Mouse (Mus musculus) stomach, embryonic 14.5 days (tissue): Measurements from ENCODE around the gene Gsk3b. TPM values are rescaled to one million over a fixed set of nuclear protein-coding genes. Genes with fewer than 3 reads are reported as not detected.

Source experiments
- ATAC-seq: fragments of 200-750 bp; cut with Nextera tagmentation; 2 replicates; pipeline ENCODE4 v1.8.0; 2017; ENCODE audit warnings: low read depth, moderate TSS enrichment; ENCODE audit not compliant: insufficient number of reproducible peaks, insufficient read depth, low FRiP score
- H3K27ac ChIP-seq: fragments of 300-500 bp; sonication (generic); 2 replicates; pipeline ENCODE4 v1.5.1; 2014; ENCODE audit warnings: mild to moderate bottlenecking, low read length, moderate library complexity, mixed read lengths
- H3K27me3 ChIP-seq: fragments of 300-500 bp; sonication (generic); 2 replicates; pipeline ENCODE4 v1.6.1; 2014; ENCODE audit warnings: low read length, control low read depth, mixed read lengths; ENCODE audit not compliant: control insufficient read depth, insufficient read depth
- H3K36me3 ChIP-seq: fragments of 300-500 bp; sonication (generic); 2 replicates; pipeline ENCODE4 v1.6.1; 2014; ENCODE audit warnings: mild to moderate bottlenecking, control low read depth, low read length, moderate library complexity, mixed read lengths; ENCODE audit not compliant: control insufficient read depth, insufficient read depth
- H3K4me1 ChIP-seq: fragments of 300-500 bp; sonication (generic); 2 replicates; pipeline ENCODE4 v1.6.1; 2014; ENCODE audit warnings: low read length, control low read depth, mixed read lengths; ENCODE audit not compliant: control insufficient read depth, insufficient read depth
- H3K4me2 ChIP-seq: fragments of 300-500 bp; sonication (generic); replicated peaks from 2 replicates; pipeline ENCODE4 v1.6.1; 2014; ENCODE audit warnings: low read depth, low read length, control low read depth
- H3K4me3 ChIP-seq: fragments of 300-500 bp; sonication (generic); 2 replicates; pipeline ENCODE4 v1.5.1; 2014; ENCODE audit warnings: low read depth, low read length, control low read depth
- H3K9ac ChIP-seq: fragments of 300-500 bp; sonication (generic); replicated peaks from 2 replicates; pipeline ENCODE4 v1.6.1; 2014; ENCODE audit warnings: low read depth, mild to moderate bottlenecking, control low read depth, low read length, moderate library complexity, mixed read lengths
- H3K9me3 ChIP-seq: fragments of 300-500 bp; sonication (generic); 2 replicates; pipeline ENCODE4 v1.6.1; 2016; ENCODE audit warnings: low read depth, low read length, control low read depth; ENCODE audit not compliant: control insufficient read depth
- WGBS: fragments of 180-500 bp; shearing (Covaris S2); extraction: QIAGEN DNeasy Blood & Tissue Kit; methylation state at CpG from one replicate; pipeline ENCODE4 v1.1.7; 2014; 5-methylcytosine and 5-hydroxymethylcytosine counted together
- polyA plus RNA-seq: library from polyadenylated mRNA; unstranded; fragments of >200 nt; fragmentation: Nextera tagmentation; extraction: Ambion mirVana; gene quantifications from 2 replicates; pipeline ENCODE4 v1.2.1, GENCODE M21; 2014

Gene Gsk3b
- polyA plus RNA-seq, 1 experiment from 2014 or later = 81.2 TPM

GRCm38 (mm10) chr16:38092598-38092997 lies 3.8 kb downstream of the Gsk3b start:
- Histone ChIP-seq H3K9ac (peak overlapping the region; percentile 4; the same call in 1 of the 2 replicates), H3K36me3 (no peaks in the 10 kb centered on the region), H3K9me3 (no peaks in the 10 kb centered on the region), H3K4me1 (peaks cover 39% of the 10 kb centered on the region), H3K4me3 (peak overlapping the region; percentile 88), H3K27me3 (no peaks in the 10 kb centered on the region), H3K27ac (no peak overlapping the region), H3K4me2 (peak overlapping the region; percentile 53)
- WGBS = 6% methylated on average over 4 of the region's 4 CpGs
- no peak for ATAC-seq

DNA sequence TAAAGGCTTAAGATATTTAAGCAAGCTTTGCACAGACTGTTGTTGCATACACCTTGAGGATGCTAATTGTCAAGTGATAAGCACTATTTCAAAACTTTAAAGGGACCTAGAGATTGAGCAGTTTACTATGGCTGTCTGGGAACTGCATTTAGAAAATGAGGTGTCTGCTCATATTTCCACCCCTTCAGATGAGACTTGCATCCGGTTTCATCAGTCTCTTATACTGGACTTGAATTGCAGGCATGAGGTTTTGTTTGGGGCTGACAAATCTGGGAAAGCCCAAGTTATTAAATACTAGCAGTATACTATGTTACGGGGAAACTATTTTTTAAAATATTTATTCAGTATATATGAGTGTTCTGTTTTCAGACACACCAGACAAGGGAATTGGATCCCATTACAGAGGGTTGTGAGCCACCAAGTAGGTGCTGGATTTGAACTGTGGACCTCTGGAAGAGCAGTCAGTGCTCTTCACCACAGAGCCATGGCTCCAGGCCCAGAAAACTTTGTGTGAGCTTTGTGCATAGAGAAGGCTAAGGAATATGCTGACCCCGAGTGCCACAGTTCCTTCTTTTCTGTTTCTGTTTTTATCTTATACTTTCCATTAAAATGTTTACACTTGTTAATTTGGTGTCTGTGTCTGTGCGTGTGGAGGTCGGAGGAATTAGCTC lies 6.5 kb downstream of the Gsk3b start:
- no peak for ATAC-seq

GRCm38 (mm10) chr16:38097521-38097920 lies 8.7 kb downstream of the Gsk3b start:
- Histone ChIP-seq H3K36me3 (peaks cover 4% of the 10 kb centered on the region; the same call in 1 of the 2 replicates), H3K27ac (no peak overlapping the region), H3K27me3 (no peaks in the 10 kb centered on the region), H3K9ac (no peak overlapping the region), H3K4me1 (peaks cover 38% of the 10 kb centered on the region), H3K9me3 (peaks cover 3% of the 10 kb centered on the region; the same call in 1 of the 2 replicates), H3K4me2 (no peak overlapping the region), H3K4me3 (no peak overlapping the region)
- ATAC-seq = no peak
- 69% methylated on average over 9 of the region's 9 CpGs for WGBS

More for the DNA sequence above, 6.5 kb downstream of the Gsk3b start:
- Histone ChIP-seq H3K4me2 (no peak overlapping the region), H3K36me3 (peaks cover 4% of the 10 kb centered on the region; the same call in 1 of the 2 replicates), H3K9ac (no peak overlapping the region), H3K27me3 (no peaks in the 10 kb centered on the region), H3K27ac (no peak overlapping the region), H3K4me1 (peaks cover 40% of the 10 kb centered on the region), H3K9me3 (peaks cover 3% of the 10 kb centered on the region; the same call in 1 of the 2 replicates), H3K4me3 (no peak overlapping the region)
- 64% methylated on average over 5 of the region's 5 CpGs for WGBS

DNA sequence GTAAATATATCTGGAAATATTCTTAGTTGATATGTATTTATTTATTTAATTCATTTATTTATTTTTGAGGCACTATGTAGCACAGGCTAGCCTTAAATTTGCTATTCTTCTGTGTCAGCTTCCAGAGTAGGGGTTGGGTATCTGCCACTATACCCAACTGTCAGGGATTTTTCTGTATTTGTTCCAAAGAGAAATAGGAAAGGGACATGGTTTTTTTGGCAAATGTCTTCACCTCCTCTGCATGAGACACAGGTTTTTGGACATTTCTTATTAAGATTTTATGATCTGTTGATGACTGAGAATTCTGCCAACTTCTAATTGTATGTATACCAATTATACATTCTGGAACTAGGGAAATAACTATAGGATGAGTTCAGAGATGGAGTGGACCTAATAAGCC lies 10.5 kb downstream of the Gsk3b start:
- H3K27me3 ChIP-seq = no peaks in the 10 kb centered on the region

GRCm38 (mm10) chr16:38100569-38100968 lies 11.8 kb downstream of the Gsk3b start:
- no peak for ATAC-seq
- Histone ChIP-seq H3K9me3 (peaks cover 3% of the 10 kb centered on the region; the same call in 1 of the 2 replicates), H3K4me2 (no peak overlapping the region), H3K9ac (no peak overlapping the region), H3K4me1 (peaks cover 11% of the 10 kb centered on the region), H3K27me3 (no peaks in the 10 kb centered on the region), H3K4me3 (no peak overlapping the region), H3K36me3 (peaks cover 4% of the 10 kb centered on the region; the same call in 1 of the 2 replicates), H3K27ac (no peak overlapping the region)
- WGBS = 64% methylated on average over 2 of the region's 2 CpGs

More for the DNA sequence above, 10.5 kb downstream of the Gsk3b start:
- Histone ChIP-seq H3K9ac (no peak overlapping the region), H3K4me2 (no peak overlapping the region), H3K36me3 (peaks cover 4% of the 10 kb centered on the region; the same call in 1 of the 2 replicates), H3K4me3 (no peak overlapping the region), H3K9me3 (peaks cover 3% of the 10 kb centered on the region; the same call in 1 of the 2 replicates), H3K27ac (no peak overlapping the region), H3K4me1 (peaks cover 24% of the 10 kb centered on the region)
- no peak for ATAC-seq

DNA sequence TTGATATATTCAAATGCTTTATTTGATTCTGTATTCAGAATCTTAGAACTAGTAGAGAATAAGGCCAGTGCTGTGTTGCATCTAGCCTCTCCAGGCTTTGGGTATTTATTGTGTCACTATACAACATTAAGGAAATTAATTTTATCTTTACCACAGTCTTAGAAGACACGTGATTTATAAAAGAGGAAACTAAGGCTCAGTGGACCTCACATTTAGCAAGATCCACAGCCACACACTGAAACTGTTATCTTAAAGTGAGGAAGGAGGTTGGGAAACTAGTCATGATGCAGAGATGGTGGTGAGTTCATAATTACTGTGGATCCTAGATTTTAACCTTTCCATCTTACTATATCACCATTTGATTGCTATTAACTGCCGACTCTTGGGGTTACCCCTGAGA lies 16.7 kb downstream of the Gsk3b start:
- WGBS = 77% methylated on average over 2 of the region's 2 CpGs
- H3K9ac ChIP-seq = no peak overlapping the region
- 0 out of 2 replicates have a peak, but pooled peaks cover 3% of the 10 kb centered on the region for H3K4me1 ChIP-seq
- no peak overlapping the region for H3K4me3 ChIP-seq
- no peaks in the 10 kb centered on the region for H3K27me3 ChIP-seq
- ATAC-seq = no peak
- no peaks in the 10 kb centered on the region for H3K9me3 ChIP-seq
- H3K36me3 ChIP-seq = no peaks in the 10 kb centered on the region; the same call in 1 of the 2 replicates
- no peak overlapping the region for H3K4me2 ChIP-seq
- no peak overlapping the region for H3K27ac ChIP-seq

DNA sequence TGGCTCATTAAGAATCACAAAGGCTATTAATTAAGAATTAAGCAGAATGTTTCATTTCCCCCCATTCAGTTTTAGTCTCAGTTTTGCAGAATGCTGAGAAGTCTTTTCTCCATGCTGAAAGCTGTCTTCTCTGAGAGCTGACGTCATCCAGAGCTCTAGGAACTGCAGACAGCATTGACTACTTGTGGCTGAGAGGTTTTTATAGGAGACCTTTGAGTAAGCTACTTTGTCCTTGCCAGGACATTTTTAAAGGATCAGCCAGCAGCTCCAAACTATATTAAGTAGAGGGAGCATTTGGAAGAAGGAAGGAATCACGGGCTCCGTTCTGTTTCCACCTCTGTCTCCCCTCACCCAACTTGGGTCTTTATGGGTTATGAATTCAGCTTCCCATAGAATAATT lies 17.7 kb downstream of the Gsk3b start:
- Histone ChIP-seq H3K36me3 (no peaks in the 10 kb centered on the region; the same call in 1 of the 2 replicates), H3K4me3 (no peak overlapping the region), H3K27ac (no peak overlapping the region), H3K4me2 (no peak overlapping the region), H3K9me3 (no peaks in the 10 kb centered on the region), H3K4me1 (peaks cover 3% of the 10 kb centered on the region; the same call in 1 of the 2 replicates), H3K9ac (no peak overlapping the region), H3K27me3 (no peaks in the 10 kb centered on the region)
- no peak for ATAC-seq
- WGBS = 80% methylated on average over 3 of the region's 3 CpGs

GRCm38 (mm10) chr16:38110001-38110400 lies 21.2 kb downstream of the Gsk3b start:
- no peak overlapping the region for H3K9ac ChIP-seq
- peaks cover 4% of the 10 kb centered on the region for H3K36me3 ChIP-seq
- WGBS = 89% methylated on average over 9 of the region's 9 CpGs
- H3K4me2 ChIP-seq = no peak overlapping the region
- H3K9me3 ChIP-seq = no peaks in the 10 kb centered on the region
- no peak for ATAC-seq
- H3K27me3 ChIP-seq = no peaks in the 10 kb centered on the region
- no peak overlapping the region for H3K27ac ChIP-seq
- H3K4me1 ChIP-seq = peaks cover 15% of the 10 kb centered on the region
- no peak overlapping the region for H3K4me3 ChIP-seq
